Mouse (Mus musculus): ENCODE data around the gene Gabbr2.

The Gabbr2 gene

DNA sequence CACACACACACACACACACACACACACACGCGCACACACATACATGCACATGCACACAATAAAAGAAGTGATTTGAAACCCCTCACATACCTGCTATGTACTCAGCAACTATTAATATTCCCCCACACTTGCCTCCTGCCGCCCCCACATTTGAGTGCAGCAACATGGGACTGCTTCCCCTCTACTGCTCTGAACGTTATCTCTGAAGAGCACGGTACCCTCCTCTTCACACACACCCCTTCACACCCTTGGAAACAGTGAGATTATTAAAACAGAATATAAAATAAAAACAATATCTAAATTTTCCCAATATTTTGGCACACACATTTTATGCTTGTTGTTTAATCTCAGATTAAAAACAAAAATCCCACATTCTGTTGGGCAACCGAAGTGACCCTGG lies 77.1 kb downstream of the Gabbr2 start:
- DNase-seq, result no peak

DNA sequence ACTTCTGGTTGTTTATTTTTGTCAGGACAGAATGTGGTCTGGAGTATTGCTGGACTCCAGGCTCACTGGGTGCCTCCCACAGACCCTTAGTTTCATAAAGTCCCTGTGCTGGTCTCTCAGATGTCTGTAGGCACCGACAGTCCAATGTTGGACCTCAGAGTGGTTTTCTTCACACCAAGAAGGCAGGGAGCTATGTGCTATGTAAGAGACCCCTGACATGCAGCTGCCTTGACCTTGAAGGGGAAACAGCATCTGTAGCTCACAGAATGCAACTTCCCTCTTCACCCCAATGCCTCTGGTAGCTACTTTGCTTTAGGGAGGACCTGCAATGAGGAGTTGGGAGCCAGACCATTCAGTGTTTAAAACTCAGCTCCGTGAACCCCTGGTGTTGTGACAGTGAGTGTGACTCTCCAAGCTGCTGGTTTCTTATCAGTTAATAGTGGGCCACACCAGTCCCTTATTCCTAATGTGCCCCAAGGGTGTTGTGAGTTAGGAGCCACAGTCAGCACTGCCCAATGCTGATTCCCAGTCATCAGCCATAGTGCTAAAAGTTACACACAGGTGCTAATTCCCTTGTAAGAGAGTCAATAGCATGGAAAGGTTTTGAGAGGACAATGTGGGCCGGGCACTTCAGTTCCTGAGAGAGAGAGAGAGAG lies 85.5 kb downstream of the Gabbr2 start:
- no peak for DNase-seq

DNA sequence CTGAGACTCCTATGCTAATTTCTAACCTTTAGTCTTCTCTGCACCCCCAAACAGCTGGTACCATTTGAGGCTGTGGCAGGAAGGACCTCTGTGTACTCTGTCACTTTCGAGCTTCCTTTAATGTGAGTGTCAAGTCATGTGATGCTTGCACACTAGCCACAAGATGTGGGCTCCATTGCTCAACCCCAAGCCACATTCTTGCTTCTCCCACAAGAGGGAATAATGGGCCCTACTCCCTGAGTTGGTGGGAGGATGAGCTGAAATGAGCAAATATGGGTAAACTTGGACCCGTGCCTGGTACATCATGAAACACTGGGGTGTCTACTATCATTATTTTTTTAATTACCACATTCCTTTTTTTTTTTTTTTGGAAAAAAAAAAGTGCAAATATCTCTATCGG lies 86.5 kb downstream of the Gabbr2 start:
- DNase-seq, result no peak

DNA sequence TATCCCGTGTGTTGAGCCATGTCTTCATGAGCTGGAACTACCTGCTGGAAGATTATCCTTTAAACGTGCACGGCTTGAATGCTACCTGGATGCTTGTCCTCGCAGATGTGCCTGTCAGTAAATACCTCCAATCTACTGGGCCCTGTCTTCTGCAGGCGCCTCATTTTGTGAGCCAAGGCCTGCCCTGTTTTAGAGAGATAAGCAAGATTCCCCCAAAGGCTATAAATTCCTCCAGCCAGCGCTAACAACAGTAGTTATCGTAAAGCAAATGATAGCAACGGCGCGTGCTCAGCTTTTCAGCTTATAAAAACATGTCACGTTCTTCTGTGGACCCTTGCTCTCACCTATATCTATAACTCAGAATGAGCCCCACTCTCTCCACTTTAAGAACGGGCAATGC lies 87.5 kb downstream of the Gabbr2 start:
- DNase-seq, result no peak

DNA sequence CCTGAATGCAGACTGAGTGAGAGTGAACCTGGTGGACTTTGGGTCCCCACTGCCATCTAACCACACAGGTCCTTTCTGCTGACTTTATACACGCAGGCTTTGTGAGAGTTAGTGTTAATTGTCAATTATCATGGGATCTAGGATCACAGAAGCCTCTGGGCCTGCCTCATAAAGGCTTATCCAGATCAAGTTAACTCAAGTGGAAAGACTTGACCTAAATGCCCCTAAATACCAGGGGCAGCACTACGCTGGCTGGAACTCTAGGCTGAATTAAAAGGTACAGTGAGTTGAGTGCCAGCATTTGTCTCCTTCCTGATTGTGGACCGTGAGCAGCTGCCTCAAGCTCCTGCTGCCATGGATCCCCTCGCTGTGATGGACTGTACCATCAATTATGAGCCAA lies 93.1 kb downstream of the Gabbr2 start:
- DNase-seq, result no peak

DNA sequence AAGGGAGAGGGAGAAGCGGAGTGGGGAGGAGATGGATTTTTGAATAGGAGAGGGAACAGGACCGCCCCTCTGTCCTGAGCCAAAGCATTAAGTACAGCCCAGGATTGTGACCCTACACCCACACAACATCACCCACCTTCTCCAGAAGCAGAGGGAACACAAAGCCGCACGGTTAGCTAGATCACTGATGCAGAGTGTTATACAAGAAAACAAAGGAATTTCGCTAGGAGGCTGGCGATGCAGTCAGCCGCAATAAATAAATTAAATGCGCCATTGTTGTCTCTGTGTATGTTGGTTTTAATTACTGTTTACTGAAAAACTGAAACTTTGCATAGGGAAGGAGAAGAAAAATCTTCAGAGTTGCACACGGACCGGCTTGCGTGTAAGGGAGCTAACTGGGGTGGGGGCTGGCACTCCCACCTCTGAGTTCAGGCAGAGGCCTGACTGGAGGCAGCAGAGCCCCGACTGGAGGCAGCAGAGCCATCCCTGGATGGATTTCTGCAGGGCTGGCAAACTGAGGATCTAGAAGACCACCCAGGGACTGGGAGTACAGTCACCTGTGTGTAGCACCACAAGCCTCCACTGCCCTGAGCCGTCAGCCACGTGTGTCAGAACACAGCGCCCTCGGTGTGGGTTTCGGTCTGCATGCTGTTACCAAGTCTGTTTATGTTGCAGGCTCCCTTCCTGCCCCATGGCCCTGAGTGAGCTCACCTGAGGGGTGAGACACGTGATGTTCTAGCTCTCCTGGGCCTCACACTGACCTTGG lies 93.9 kb downstream of the Gabbr2 start:
- no peak for DNase-seq

DNA sequence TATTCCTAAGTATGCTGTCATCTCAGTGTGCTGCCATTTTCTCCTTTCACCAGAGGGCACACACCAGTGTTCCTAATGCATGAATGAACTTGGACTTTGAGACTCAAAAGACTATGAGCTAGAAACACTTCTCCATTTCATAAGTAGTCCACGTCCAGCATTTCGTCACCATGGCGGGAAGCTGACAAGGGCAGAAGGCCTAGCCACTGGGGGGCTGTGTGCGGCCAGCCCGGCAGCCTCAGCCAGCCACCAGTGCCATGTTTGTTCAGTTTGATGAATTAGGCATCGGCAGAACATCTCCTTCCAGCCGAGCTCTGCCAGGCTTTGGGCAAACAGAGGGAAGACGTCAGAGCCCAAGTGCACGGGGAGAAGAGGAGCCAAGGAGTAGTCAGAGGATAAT lies 97.5 kb downstream of the Gabbr2 start:
- DNase-seq, result no peak

DNA sequence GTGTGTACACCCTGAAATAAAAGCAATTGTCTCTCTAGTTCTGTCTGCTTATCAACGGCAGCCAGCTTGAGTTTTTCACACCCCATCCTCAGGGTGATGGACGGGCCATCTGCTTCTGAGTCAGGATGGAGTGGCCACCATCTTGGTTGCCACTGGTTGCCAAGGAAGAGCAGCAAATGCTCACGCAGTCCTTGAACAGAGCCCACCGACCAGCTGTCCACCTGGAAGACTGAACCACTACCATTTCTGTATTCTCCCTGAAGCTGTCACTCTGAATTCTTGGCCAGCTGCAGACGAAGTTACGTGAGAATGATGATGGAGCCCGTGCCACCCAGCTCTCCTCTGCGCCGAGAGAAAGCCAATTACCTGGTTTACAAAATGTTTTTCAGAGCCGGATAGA lies 102.5 kb downstream of the Gabbr2 start:
- DNase-seq, result peak; percentile 57

DNA sequence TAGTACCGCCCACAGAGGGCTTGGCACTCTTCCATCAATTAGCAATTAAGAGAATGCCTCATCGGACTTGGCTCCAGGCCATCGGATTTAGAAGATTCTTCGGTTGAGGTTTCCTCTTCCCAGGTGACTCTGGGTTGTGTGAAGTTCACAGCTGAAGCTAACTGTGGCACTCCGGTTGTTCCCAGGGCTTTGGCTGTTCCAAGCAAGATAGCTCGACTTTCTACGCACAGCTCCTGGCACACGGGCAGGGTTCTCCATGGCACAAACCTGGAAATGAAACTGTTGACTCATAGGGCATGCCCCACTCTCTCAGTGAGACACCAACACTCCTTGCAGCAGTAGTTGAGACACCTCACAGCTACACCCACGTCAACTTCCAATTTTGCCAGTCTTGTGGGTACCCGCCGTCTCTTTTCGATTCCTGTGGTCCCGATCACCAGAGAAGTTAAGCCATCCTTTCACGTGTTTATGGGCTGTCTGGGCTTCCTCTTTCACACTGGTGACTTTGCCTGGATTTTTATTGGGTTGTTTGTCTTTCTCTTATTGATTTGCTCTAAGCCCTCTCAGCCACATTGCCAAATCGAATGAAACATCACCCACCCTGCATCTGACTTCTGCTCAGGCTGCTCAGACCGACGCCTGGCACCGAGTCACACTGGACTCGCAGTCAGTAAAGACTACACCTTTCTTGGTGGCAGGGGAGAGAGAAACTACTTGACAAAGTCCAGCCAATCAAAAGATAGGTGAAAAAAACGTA lies 105.9 kb downstream of the Gabbr2 start:
- DNase-seq, result peak; percentile 49

DNA sequence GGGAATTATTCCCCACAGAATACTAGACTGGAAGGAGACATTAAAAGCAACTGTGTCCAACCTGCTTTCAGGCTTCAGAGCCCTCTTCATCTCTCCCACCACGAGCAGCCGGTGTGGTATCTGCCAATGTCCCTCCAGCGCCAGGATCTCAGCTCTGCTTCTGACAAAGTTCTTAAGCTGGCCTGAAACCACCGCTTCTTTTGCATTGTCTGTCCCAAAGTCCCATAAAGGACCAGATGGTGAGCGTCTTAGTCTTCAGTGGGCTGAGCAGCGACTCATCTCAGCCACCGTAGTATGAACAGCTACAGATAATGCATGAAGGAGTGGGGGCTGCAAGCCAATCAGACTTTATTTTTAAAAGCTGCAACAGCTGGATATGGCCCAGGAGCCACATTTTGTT lies 107.5 kb downstream of the Gabbr2 start:
- no peak for DNase-seq

DNA sequence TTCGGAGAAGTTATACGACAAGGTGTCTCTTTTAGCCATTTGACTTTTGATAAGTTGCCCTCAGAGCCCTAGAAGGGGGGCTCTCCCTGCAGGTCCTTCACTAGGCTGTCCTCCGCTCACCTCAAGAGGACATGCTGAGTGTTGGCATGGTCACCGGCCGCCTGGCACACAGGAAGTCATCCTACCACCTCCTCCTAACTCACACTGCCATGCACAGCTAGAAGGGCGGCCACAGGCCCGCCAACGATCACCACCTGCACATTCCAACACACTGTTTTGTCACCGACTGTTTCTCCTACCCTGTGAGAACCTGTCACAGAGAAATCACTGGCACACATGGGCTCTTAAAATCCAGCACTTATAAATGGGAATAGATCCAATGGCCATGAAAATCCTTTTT lies 108.1 kb downstream of the Gabbr2 start:
- DNase-seq, result no peak

DNA sequence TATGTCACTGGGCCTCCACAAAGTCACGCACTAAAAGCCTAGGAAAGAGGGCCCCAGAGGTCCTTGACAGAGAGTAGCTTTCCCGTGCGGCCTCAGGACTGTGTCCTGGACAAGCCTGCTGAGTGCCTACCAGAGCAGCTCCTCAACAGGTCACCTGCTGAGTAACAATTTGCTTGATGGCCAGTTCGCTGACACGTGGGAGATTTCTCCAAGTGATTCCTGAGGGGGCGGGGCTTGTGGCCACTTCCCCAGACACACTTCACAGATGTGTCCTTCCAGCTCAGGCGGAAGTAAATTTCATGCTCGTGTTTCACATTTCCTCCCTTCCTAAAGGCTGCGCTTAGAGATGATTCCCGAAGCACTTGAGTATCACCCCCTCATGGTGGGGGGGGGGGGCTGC lies 108.6 kb downstream of the Gabbr2 start:
- no peak for DNase-seq

DNA sequence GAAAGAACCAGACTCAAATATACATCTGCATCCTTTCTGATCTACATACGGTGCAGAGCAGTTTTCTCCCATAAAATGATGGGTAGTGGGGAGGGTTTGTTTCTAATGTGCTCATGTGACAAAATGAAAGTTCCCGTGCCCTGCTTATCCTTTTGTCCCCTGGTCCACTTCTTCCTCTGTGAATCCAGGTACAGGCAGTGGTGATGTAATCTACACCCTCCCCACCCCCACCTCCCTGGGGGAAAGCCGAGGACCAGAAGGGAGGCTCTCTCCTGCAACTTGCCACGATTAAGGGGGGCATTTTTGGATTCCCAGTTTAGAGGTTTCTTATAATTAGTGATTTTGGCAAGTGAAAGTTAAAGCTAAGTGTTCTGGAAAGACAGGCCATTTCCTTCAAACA lies 110.4 kb downstream of the Gabbr2 start:
- DNase-seq, result no peak

DNA sequence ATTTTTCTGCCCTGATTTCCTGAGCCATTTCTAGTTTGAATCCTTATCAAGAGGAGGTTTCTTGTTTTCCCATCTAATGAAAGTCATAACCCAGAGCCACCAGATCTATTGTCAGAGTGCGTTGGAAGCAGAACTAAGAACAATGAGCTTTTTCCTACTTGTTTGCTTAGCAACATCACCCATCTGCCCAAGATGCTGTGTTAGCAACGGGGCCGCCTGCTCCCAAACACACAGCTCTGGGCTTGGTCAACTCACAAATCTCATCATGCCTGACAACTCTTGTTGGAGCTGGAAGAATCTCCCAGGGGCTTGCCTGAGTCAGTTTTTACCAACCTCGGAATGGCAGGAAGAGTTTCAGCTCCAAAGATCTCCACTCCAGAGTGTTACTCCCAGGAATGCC lies 111.7 kb downstream of the Gabbr2 start:
- DNase-seq, result no peak

DNA sequence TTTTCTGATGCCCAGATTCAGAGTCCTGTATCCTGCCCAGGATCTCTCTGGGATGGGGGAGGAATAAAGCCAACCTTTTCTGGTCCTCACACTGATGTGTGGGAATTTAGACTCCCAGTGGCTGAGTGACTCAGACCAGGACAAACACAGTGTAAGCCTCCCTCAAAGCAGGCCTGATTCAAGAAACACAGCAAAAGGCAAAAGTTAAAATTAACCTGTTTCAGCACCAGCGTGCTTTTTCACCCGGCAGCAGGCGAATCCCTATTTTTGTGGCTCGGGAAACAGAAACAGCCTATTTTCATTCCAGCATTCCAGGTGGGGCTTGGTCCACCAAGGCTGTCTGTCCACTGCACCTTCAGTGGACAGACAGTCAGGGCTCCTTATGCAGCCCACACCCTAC lies 118.9 kb downstream of the Gabbr2 start:
- DNase-seq, result peak; percentile 58

DNA sequence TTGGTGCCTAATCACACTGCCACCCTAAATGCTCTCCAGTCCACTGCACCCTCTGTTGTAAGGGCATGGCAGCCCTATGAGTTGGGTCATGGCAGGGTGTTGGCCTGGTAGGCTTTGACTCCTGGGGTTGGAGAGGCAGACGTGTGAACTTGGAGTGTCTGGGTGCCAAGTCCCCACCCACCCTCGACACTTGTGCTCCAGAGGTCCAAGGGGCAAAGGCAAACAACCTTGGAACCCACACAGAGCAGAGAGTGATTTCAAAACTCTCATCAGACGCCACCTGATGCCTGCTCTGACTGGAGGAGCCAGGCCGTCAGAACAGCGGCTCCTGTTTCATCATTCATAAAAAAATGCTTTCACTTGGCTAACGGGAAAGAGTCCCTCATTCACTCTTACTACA lies 121.5 kb downstream of the Gabbr2 start:
- DNase-seq, result no peak

DNA sequence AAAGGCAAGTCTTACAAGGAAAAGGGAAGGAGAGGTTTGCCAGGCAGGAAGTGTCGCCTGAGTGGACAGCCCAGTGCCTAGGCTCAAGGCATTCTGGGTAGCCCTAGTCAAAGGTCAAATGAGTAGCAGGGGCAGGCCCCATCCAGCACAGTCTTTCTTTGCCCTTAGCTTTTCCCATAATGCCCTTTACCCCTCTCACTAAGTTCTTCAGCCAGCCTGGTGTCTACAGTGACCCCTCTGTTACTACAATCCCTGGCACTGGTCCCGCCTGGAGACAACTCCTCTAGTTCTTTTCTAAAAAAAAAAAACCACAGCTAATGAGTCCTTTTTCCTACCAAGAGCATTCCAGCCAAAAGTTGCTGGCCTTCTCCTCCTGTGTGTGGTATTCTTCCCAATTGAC lies 122.3 kb downstream of the Gabbr2 start:
- no peak for DNase-seq

DNA sequence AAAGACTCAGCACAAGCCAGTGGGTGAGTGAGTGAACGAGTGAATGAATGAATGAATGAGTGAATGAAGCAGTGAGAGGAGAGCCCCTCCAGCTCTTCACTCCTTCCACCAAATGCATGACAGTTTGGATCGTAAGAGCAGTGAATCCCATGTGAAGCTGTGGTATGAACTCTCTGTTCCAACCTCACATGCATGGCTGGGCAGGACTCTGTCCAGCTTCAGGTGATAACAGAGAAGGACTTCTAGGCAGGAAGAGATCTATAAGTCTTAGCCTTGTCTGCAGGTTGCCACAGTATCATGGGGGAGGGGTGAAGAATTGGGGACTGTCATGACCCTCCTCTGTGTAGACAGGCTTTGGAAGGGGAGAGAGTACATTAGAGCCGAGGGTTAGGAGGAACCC lies 122.8 kb downstream of the Gabbr2 start:
- no peak for DNase-seq

DNA sequence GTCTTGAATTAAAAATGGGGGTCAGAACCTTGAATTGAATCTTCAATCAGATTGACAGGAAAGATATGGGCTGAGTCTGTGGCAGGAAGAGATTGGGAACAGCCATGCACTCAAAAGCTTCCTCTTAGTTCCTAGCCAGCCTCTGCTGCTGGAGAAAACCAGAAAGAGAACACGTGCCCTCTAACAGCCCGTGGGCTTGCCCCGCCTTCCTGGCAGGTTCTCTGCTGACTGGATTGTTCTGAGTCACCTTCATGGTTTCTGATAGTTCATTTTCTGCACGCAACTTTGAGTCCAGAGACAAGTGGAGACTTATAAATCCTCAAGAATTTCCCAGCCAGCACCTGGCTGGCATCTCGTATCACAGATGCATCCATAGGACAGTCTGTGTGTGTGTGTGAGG lies 123.5 kb downstream of the Gabbr2 start:
- DNase-seq, result no peak

DNA sequence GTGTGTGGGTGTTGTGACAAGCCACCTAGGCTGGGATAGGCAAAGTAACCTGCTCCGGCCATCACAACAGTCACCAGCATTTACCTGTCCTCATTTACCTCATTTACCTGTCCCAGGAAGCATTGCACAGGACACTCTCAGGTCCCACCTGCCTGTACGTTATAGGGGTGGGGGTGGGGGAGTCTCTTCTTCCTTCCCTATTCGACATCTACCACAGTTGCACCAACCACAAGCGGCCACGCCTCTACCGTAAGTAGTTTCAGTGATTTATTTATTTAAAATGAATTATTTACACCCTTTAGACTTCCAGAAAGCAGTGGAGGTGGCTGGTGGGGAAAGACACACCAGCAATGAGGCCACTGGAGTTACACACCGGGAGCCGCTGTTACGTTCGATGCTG lies 123.9 kb downstream of the Gabbr2 start:
- no peak for DNase-seq

DNA sequence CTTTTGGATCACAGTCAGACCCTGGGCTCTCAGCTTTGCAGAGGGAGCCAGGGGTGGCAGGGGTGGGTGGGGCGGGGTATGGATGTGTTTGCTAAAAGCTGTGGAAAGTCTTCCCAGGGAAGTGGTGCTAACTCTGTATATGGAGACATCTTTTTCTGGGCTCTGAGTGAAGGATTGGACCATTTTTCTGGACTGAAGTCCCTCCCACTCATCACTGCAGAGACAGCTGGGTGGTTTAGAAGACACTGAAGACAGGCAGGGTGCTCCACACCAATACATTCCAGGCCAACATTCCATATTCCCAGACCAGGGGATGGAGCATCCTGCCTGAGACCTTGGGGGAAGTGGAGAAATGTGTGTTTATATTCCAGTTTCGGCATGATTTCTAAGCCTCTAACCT lies 125.6 kb downstream of the Gabbr2 start:
- DNase-seq, result no peak

DNA sequence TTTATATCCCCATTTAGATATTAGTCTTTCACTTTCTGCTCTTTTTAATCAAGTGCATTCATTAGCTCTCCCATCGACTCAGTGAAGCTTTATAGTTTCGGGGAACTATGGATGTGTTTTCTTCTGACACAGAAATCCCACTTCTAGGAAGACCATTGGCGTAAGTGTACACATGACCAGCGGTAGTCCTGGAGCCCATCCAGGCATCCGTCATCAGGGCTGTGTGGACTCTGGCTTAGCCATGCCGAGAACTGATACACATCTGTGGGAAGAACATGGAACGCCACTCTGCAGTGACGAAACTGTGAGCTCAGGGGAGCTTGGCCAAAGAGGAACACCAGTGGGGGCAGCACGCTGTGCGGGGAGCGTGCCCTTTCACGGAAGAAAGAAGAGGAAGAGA lies 128.0 kb downstream of the Gabbr2 start:
- DNase-seq, result no peak

DNA sequence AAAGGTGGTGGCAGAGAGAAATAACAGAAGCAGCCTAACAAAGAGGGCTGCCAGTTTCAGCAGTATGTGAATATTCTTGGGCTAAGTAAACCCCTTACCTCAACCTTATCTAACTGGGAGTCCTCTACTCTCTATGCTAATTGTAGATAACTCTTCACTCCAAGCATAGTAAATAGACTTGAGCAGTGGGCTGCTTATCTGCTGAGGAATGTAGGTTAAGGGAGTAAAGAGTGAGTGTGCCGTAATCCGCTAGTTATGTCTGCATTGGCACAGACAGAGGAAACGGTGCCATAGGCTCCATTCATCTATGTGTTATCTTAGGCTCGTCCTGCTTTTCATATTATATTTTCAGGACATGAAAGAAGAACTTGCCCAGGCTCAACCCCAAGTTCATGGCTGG lies 129.0 kb downstream of the Gabbr2 start:
- no peak for DNase-seq

DNA sequence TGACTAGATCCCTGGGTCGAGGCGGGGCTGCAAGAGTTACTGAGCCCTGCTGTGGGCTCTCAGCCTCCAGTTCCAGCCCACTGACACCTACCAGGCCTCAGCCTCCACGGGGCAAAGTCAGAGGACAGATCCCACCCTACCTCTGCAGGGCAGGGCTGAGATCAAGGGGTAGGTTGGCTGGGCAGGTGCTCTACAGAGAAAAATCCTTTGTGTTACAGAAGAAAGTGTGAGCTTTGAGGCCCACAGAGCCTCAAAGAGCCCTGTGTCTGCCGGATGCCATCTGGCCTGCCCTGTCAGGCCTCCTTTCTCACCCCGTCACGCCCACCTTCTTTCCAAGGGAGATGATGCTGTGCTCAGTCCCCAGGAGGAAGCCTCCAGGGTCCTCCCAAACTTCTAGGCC lies 131.1 kb downstream of the Gabbr2 start:
- DNase-seq, result no peak

All from right cerebral cortex, postnatal 25 days (tissue).